Mouse (Mus musculus): ENCODE measurements around the gene Ahnak. TPM values are rescaled to one million over a fixed set of nuclear protein-coding genes. Genes with fewer than 3 reads are reported as not detected.

Ahnak gene
- polyA plus RNA-seq, 1 experiment from 2014 or later: 7.1 TPM

GRCm38 (mm10) chr19:9025562-9026257, 36.6 kb downstream of the Ahnak start:
- no peaks in the 10 kb centered on the region for H3K36me3 ChIP-seq (ENCODE audit: control insufficient read depth, insufficient read depth, low read length)
- no peak overlapping the region for H3K27ac ChIP-seq (ENCODE audit: low read depth, low read length)
- no peak overlapping the region for H3K9ac ChIP-seq (ENCODE audit: low read length)
- ATAC-seq (replicated peaks; ENCODE audit: low FRiP score) (no peak), DNase-seq (ENCODE audit: low spot score) (no peak)
- no peak overlapping the region for H3K4me2 ChIP-seq (ENCODE audit: low read depth, low read length, severe bottlenecking)
- H3K4me1 ChIP-seq (replicated peaks; ENCODE audit: control insufficient read depth, insufficient read depth, low read length): no peaks in the 10 kb centered on the region
- H3K27me3 ChIP-seq (ENCODE audit: control insufficient read depth, insufficient read depth, low read length): no peaks in the 10 kb centered on the region
- 94% methylated on average over 5 of the region's 5 CpGs for WGBS
- no peaks in the 10 kb centered on the region for H3K9me3 ChIP-seq (ENCODE audit: control insufficient read depth, low read length)
- no peak overlapping the region for H3K4me3 ChIP-seq (ENCODE audit: low read depth, low read length)

GRCm38 (mm10) chr19:9026634-9027033, 37.5 kb downstream of the Ahnak start:
- no peaks in the 10 kb centered on the region for H3K4me1 ChIP-seq (replicated peaks; ENCODE audit: control insufficient read depth, insufficient read depth, low read length)
- no peak overlapping the region for H3K27ac ChIP-seq (ENCODE audit: low read depth, low read length)
- no peaks in the 10 kb centered on the region for H3K27me3 ChIP-seq (ENCODE audit: control insufficient read depth, insufficient read depth, low read length)
- H3K9me3 ChIP-seq (ENCODE audit: control insufficient read depth, low read length): no peaks in the 10 kb centered on the region
- no peak overlapping the region for H3K9ac ChIP-seq (ENCODE audit: low read length)
- no peak for ATAC-seq (replicated peaks; ENCODE audit: low FRiP score)
- no peaks in the 10 kb centered on the region for H3K36me3 ChIP-seq (ENCODE audit: control insufficient read depth, insufficient read depth, low read length)
- 89% methylated on average over 4 of the region's 4 CpGs for WGBS
- H3K4me3 ChIP-seq (ENCODE audit: low read depth, low read length): no peak overlapping the region
- no peak for DNase-seq (ENCODE audit: low spot score)
- no peak overlapping the region for H3K4me2 ChIP-seq (ENCODE audit: low read depth, low read length, severe bottlenecking)

- no peak overlapping the region for H3K4me2 ChIP-seq (ENCODE audit: low read depth, low read length, severe bottlenecking)
- no peaks in the 10 kb centered on the region for H3K9me3 ChIP-seq (ENCODE audit: control insufficient read depth, low read length)
- ATAC-seq (replicated peaks; ENCODE audit: low FRiP score): no peak
- no peaks in the 10 kb centered on the region for H3K36me3 ChIP-seq (ENCODE audit: control insufficient read depth, insufficient read depth, low read length)
- WGBS: 32% methylated on average over 5 of the region's 5 CpGs
- no peak for DNase-seq (ENCODE audit: low spot score)
- H3K27ac ChIP-seq (ENCODE audit: low read depth, low read length): no peak overlapping the region
- no peaks in the 10 kb centered on the region for H3K4me1 ChIP-seq (replicated peaks; ENCODE audit: control insufficient read depth, insufficient read depth, low read length)
- no peaks in the 10 kb centered on the region for H3K27me3 ChIP-seq (ENCODE audit: control insufficient read depth, insufficient read depth, low read length)
- no peak overlapping the region for H3K4me3 ChIP-seq (ENCODE audit: low read depth, low read length)
- no peak overlapping the region for H3K9ac ChIP-seq (ENCODE audit: low read length)
These were observed 38.7 kb downstream of the Ahnak start for GRCm38 (mm10) chr19:9027795-9028194.

GRCm38 (mm10) chr19:9028375-9028774, 39.3 kb downstream of the Ahnak start:
- no peak overlapping the region for H3K9ac ChIP-seq (ENCODE audit: low read length)
- no peaks in the 10 kb centered on the region for H3K9me3 ChIP-seq (ENCODE audit: control insufficient read depth, low read length)
- no peak overlapping the region for H3K4me3 ChIP-seq (ENCODE audit: low read depth, low read length)
- no peak overlapping the region for H3K4me2 ChIP-seq (ENCODE audit: low read depth, low read length, severe bottlenecking)
- WGBS: 77% methylated on average over 3 of the region's 3 CpGs
- H3K27ac ChIP-seq (ENCODE audit: low read depth, low read length): no peak overlapping the region
- no peak for DNase-seq (ENCODE audit: low spot score)
- H3K36me3 ChIP-seq (ENCODE audit: control insufficient read depth, insufficient read depth, low read length): no peaks in the 10 kb centered on the region
- no peaks in the 10 kb centered on the region for H3K4me1 ChIP-seq (replicated peaks; ENCODE audit: control insufficient read depth, insufficient read depth, low read length)
- H3K27me3 ChIP-seq (ENCODE audit: control insufficient read depth, insufficient read depth, low read length): no peaks in the 10 kb centered on the region
- ATAC-seq (replicated peaks; ENCODE audit: low FRiP score): no peak

- Histone ChIP-seq H3K9me3 (ENCODE audit: control insufficient read depth, low read length) (no peaks in the 10 kb centered on the region), H3K27ac (ENCODE audit: low read depth, low read length) (no peak overlapping the region), H3K27me3 (ENCODE audit: control insufficient read depth, insufficient read depth, low read length) (no peaks in the 10 kb centered on the region), H3K4me2 (ENCODE audit: low read depth, low read length, severe bottlenecking) (no peak overlapping the region), H3K36me3 (ENCODE audit: control insufficient read depth, insufficient read depth, low read length) (no peaks in the 10 kb centered on the region), H3K4me3 (ENCODE audit: low read depth, low read length) (no peak overlapping the region), H3K9ac (ENCODE audit: low read length) (no peak overlapping the region), H3K4me1 (replicated peaks; ENCODE audit: control insufficient read depth, insufficient read depth, low read length) (no peaks in the 10 kb centered on the region)
- no peak for ATAC-seq (replicated peaks; ENCODE audit: low FRiP score)
- DNase-seq (ENCODE audit: low spot score): no peak
- WGBS: 83% methylated on average over 2 of the region's 2 CpGs
These were observed 40.7 kb downstream of the Ahnak start for GRCm38 (mm10) chr19:9029640-9030262.

- Histone ChIP-seq H3K27me3 (ENCODE audit: control insufficient read depth, insufficient read depth, low read length) (no peaks in the 10 kb centered on the region), H3K4me2 (ENCODE audit: low read depth, low read length, severe bottlenecking) (no peak overlapping the region), H3K27ac (ENCODE audit: low read depth, low read length) (no peak overlapping the region), H3K9ac (ENCODE audit: low read length) (no peak overlapping the region), H3K36me3 (ENCODE audit: control insufficient read depth, insufficient read depth, low read length) (no peaks in the 10 kb centered on the region), H3K4me1 (replicated peaks; ENCODE audit: control insufficient read depth, insufficient read depth, low read length) (no peaks in the 10 kb centered on the region), H3K9me3 (ENCODE audit: control insufficient read depth, low read length) (no peaks in the 10 kb centered on the region), H3K4me3 (ENCODE audit: low read depth, low read length) (no peak overlapping the region)
- 68% methylated on average over 7 of the region's 7 CpGs for WGBS
- ATAC-seq (replicated peaks; ENCODE audit: low FRiP score): no peak
- no peak for DNase-seq (ENCODE audit: low spot score)
These were observed 43.5 kb downstream of the Ahnak start for GRCm38 (mm10) chr19:9032502-9033129.

- no peak overlapping the region for H3K4me2 ChIP-seq (ENCODE audit: low read depth, low read length, severe bottlenecking)
- no peak overlapping the region for H3K9ac ChIP-seq (ENCODE audit: low read length)
- H3K36me3 ChIP-seq (ENCODE audit: control insufficient read depth, insufficient read depth, low read length): no peaks in the 10 kb centered on the region
- no peaks in the 10 kb centered on the region for H3K27me3 ChIP-seq (ENCODE audit: control insufficient read depth, insufficient read depth, low read length)
- WGBS: 65% methylated on average over 9 of the region's 9 CpGs
- DNase-seq (ENCODE audit: low spot score) (no peak), ATAC-seq (replicated peaks; ENCODE audit: low FRiP score) (no peak)
- no peak overlapping the region for H3K27ac ChIP-seq (ENCODE audit: low read depth, low read length)
- no peaks in the 10 kb centered on the region for H3K4me1 ChIP-seq (replicated peaks; ENCODE audit: control insufficient read depth, insufficient read depth, low read length)
- no peak overlapping the region for H3K4me3 ChIP-seq (ENCODE audit: low read depth, low read length)
- H3K9me3 ChIP-seq (ENCODE audit: control insufficient read depth, low read length): no peaks in the 10 kb centered on the region
These were observed 44.6 kb downstream of the Ahnak start for GRCm38 (mm10) chr19:9033412-9034340.

- no peak for ATAC-seq (replicated peaks; ENCODE audit: low FRiP score)
- no peak for DNase-seq (ENCODE audit: low spot score)
These were observed 45.4 kb downstream of the Ahnak start for GRCm38 (mm10) chr19:9034480-9034879.

More at GRCm38 (mm10) chr19:9034480-9034879, 45.4 kb downstream of the Ahnak start:
- no peak overlapping the region for H3K4me2 ChIP-seq (ENCODE audit: low read depth, low read length, severe bottlenecking)
- WGBS: 87% methylated on average over 3 of the region's 3 CpGs
- no peak overlapping the region for H3K4me3 ChIP-seq (ENCODE audit: low read depth, low read length)
- no peak overlapping the region for H3K27ac ChIP-seq (ENCODE audit: low read depth, low read length)
- no peaks in the 10 kb centered on the region for H3K4me1 ChIP-seq (replicated peaks; ENCODE audit: control insufficient read depth, insufficient read depth, low read length)
- no peaks in the 10 kb centered on the region for H3K27me3 ChIP-seq (ENCODE audit: control insufficient read depth, insufficient read depth, low read length)
- H3K36me3 ChIP-seq (ENCODE audit: control insufficient read depth, insufficient read depth, low read length): no peaks in the 10 kb centered on the region
- no peak overlapping the region for H3K9ac ChIP-seq (ENCODE audit: low read length)
- H3K9me3 ChIP-seq (ENCODE audit: control insufficient read depth, low read length): no peaks in the 10 kb centered on the region

Measured in forebrain, embryonic 11.5 days (tissue).